Mouse (Mus musculus) T-cell, adult 2 months (primary cell): ENCODE results near the gene Fibp.

Experiments used
- DNase-seq: peaks from one replicate; pipeline ENCODE4 v3.0.0; 2022; ENCODE audit warnings: low spot score

The Fibp gene

DNA sequence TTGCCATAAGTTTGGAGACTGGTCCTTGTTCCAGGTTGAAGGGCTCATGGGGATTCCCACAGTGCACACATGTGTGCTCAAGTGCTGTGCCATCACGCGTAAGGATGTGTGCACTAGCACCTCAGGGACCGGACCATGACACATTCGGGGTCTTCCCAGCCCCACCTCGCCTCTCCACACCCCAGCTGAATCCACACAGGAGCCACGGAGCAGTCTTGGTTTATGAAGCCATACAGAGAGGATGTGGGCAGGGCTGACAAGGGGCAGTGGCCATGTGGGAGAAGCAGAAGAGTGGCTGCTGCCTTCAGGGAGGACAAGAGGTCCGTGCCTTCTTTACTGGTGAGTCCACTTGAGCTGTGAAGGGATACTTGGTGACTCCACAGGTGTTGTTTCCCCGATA, 4.6 kb downstream of the Fibp start:
- no peak for DNase-seq

- no peak for DNase-seq
Observed at GRCm38 (mm10) chr19:5466916-5467500, 6.6 kb downstream of the Fibp start.

GRCm38 (mm10) chr19:5468374-5468773, 8.0 kb downstream of the Fibp start, which contains the start of gene Ctsw:
TSS of gene Ctsw (minus strand) at chr19:5468507.
- peak; percentile 69 for DNase-seq

DNA sequence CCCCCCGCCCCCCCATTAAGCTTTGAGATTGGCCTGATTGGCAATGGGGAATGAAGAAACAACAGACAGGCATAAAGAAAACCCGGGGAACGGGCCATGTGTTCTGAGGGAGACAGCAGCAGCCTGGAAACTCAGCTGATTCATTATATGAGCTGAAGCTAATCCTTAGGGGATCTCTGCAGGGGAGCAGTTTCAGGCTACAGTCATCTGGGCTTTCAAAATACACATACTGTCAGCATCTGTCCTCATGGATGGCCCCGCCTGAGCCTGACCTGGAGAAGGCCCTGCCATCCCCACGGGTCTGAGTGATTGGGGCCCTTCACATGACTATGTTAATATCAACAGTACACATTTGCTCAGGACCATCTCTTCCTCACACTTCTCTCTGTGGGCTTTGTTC, 11.4 kb downstream of the Fibp start:
- DNase-seq, result no peak

- no peak for DNase-seq
Observed at GRCm38 (mm10) chr19:5472857-5473256, 12.4 kb downstream of the Fibp start.

DNA sequence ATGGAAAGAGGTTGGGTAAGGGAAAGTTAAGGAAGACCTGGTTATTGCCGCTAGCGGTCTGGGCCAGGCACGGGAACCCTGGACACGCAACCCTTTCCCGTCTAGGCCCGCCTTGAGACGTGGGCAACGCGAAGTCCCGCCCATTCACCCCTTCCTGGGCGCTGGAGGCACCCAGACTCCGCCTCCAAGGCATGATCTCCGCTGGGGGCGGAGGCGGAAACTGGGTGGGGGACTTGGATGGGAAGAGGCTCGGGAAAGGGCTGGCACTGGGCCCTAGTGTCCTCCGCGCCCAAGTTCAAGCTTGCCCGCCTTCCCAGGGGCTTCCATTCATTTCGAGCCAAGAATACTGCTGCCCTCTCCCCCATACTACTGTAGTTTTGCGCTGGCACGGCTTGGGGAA, 13.3 kb downstream of the Fibp start, which contains the start of gene Efemp2:
Gene Efemp2 (plus strand): TSS at position 235 of the 400 bp plus-strand sequence.
- peak; percentile 25 for DNase-seq

DNA sequence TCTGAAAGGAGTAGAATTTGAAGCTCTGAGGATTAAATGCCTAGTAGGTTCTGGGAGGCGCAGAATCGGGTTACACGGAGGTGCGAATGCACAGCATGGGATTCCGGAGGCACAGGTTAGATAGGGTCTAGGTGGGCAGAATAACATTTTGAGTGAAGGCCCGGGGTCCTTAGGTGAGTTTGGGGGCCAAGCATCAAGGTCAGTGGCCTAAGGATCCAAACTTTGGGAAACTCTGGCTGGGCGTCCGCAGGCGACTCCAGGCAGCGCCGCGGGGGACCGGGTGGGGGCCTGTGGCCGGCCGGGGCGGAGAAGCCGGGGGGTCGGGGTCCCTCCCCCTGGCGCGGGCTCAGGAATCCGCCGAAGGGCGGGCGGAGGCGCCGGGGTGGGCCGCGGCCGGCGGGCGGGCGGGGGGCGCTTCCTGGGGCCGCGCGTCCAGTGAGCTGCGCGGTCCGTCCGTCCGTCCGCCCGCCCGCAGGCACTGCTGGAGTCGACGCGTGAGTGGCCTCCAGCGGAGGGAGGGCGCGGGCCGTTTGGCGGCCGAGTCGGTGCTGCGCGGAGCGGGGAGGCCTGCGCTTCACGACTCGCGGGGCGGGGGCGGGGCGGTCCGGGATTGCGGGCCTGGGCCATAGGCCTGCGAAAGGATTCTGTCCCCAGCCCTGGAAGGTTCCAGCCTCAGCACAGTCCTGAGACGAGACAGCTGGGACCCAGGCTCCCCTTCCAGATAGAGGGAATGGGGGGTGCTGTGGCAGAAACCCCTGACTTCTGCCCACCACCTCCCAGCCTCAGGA, 14.1 kb downstream of the Fibp start:
- DNase-seq, result no peak

GRCm38 (mm10) chr19:5475069-5475714, 14.8 kb downstream of the Fibp start:
- no peak for DNase-seq

DNA sequence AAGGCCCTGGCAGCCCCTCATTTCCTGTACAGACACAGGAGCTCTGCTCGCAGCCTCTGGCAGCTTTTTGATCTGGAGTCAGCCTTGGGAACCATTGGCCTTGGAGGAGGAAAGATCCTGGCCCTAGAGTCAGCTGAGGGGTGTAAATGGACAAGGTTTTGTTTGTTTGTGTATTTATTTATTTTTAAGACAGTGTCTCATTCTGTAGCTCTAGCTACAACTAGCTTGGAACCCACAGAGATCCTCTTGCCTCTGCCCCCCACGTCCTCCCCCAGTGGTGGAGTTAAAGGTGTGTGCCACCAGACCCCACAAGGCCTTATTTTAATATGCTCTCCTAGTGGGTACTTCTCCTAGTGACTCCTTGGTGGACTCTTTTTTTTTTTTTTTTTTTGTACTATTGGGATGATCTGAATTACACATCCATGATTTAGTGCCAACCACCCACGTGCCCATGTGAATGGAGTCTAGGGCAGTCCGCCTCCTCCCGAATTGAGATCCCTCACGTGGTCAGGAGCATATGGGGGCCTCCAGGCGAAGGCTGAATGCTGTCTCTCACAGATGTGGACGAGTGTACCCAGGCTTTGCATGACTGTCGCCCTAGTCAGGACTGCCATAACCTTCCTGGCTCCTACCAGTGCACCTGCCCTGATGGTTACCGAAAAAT, 16.7 kb downstream of the Fibp start:
- DNase-seq, result no peak

- DNase-seq, result no peak
Observed at GRCm38 (mm10) chr19:5477668-5478300, 17.4 kb downstream of the Fibp start.

- no peak for DNase-seq
Observed at GRCm38 (mm10) chr19:5480016-5480415, 19.6 kb downstream of the Fibp start.

GRCm38 (mm10) chr19:5481398-5481797, 21.0 kb downstream of the Fibp start:
- no peak for DNase-seq

- no peak for DNase-seq
Observed at GRCm38 (mm10) chr19:5483386-5484359, 23.3 kb downstream of the Fibp start.

DNA sequence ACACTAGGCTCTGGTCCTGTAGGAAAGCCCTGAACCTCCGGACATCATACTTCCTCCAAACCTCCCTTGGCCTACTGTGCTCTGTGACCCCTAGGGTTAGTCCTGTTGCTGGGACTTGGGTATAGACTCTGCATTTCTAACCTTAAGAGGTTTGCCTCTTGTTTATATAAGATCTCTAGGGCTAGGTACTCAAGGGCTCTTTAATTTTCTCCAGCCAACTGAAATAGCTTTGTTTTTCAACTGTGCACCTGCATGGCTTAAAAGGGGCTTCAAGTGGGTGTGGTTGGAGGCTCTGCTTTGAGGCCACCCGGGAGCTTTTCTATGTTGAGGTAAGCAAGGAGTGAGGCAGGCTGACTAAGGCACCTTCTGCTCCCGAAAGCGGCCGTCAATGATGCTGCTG, 24.1 kb downstream of the Fibp start:
- no peak for DNase-seq

GRCm38 (mm10) chr19:5485371-5485770, 25.0 kb downstream of the Fibp start:
- no peak for DNase-seq

DNA sequence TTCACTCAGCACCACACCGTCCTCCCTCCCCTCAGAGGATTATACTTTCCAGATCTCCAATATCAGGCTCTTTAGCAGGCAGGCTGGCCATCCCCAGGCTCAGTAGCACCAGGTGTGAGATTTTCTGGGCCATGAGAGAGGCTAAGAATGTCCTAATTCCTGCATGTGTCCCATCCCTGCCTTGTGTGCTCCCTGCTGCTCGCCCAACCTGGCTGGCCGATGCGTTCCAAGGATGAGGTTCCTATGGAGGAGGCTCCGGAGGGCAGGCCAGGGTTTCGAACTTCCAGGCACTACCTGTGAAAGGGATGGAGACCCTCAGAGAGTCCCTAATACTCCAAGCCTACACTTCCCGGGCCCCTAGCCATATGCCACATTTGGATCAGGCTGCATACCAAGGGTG, 25.4 kb downstream of the Fibp start:
- DNase-seq, result no peak

GRCm38 (mm10) chr19:5486286-5486685, 25.9 kb downstream of the Fibp start:
- DNase-seq, result no peak

DNA sequence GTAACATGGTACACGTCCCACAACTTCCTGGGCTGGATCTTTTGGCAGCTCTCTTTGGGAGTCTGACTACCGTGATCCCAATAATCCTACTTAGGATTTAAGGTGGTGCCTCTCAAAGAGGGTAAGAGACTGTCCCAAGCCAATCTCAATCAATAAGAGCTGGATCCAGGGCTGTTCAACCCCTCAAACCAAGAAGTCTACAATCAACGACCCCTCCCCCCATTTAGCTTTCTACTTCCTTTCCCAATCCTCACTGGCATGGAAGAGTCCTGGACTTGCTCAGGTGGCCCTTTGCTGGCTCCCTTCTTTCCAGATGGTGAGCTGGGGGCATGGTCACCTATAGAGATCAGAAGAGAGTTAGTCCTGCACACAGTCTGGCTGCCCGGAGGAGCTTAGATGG, 26.4 kb downstream of the Fibp start:
- DNase-seq, result no peak

DNA sequence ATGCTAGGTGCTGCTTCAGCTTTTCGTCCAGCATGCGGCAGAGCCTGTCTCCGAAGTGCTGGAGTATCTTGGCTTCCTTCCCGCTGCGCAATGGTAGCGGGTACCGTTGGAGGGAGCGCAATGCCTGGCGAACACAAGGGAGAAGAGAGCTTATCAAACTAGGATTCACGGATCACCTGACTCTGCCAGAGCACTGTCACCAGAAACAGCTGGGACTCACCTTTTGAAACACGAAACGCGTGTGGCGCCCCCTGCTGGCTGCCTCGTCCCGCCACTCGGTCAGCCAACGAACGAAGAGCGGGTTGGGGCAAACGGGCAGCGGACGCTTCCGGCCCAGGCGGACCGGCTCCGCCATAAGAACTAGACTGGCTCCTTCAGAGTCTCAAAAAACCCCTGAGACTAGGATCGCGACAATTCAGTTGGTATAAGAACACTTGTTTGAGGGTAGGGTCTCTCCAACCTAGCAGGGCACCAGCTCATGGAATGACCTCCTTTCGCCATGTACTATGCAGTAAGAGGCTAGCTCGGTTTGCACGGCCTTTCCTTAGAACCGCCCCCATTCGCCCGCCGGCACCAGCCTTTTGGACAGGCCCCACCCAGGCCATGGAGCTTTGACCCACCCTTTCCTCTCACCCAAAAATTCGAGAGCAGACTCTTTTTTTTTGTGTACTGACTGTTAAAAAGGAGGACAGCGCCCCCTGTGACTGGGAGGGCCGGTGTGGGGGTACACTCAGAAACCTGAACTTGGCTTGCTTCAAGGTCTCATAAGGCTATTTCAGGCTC, 27.5 kb downstream of the Fibp start, which contains the start of gene Mus81:
Gene Mus81 (minus strand): TSS at position 635 of the 783 bp plus-strand sequence.
- DNase-seq, result peak; percentile 95
